Mouse (Mus musculus) embryo, embryonic 11 days (tissue): Measurements from ENCODE around the gene Tmcc2.

Source experiments
- DNase-seq: peaks from one replicate; pipeline ENCODE4 v3.0.0-alpha.2; 2015

Gene Tmcc2

GRCm38 (mm10) chr1:132336921-132337320 is 54.2 kb downstream of the Tmcc2 start:
- no peak for DNase-seq

- peak; percentile 66 for DNase-seq
These were observed 55.6 kb downstream of the Tmcc2 start for GRCm38 (mm10) chr1:132335378-132335965.

GRCm38 (mm10) chr1:132334178-132334801 is 56.8 kb downstream of the Tmcc2 start:
- no peak for DNase-seq

GRCm38 (mm10) chr1:132333675-132334141 is 57.4 kb downstream of the Tmcc2 start:
- peak; percentile 84 for DNase-seq

- DNase-seq, result no peak
These were observed 57.9 kb downstream of the Tmcc2 start for GRCm38 (mm10) chr1:132333201-132333600.

- DNase-seq, result no peak
These were observed 59.8 kb downstream of the Tmcc2 start for GRCm38 (mm10) chr1:132331283-132331682.

- no peak for DNase-seq
These were observed 60.7 kb downstream of the Tmcc2 start for GRCm38 (mm10) chr1:132330397-132330796.

- no peak for DNase-seq
These were observed 61.4 kb downstream of the Tmcc2 start for GRCm38 (mm10) chr1:132329656-132330055.

- no peak for DNase-seq
These were observed 62.5 kb downstream of the Tmcc2 start for GRCm38 (mm10) chr1:132328565-132328964.

- no peak for DNase-seq
These were observed 63.6 kb downstream of the Tmcc2 start for GRCm38 (mm10) chr1:132327477-132327876.

- DNase-seq, result no peak
These were observed 64.3 kb downstream of the Tmcc2 start for GRCm38 (mm10) chr1:132326777-132327176.

- DNase-seq, result peak; percentile 91
These were observed 68.2 kb downstream of the Tmcc2 start for GRCm38 (mm10) chr1:132322711-132323542.

GRCm38 (mm10) chr1:132321821-132322580 is 69.1 kb downstream of the Tmcc2 start:
- DNase-seq, result peak; percentile 57

- no peak for DNase-seq
These were observed 71.8 kb downstream of the Tmcc2 start for GRCm38 (mm10) chr1:132319242-132319641.

- no peak for DNase-seq
These were observed 72.9 kb downstream of the Tmcc2 start for GRCm38 (mm10) chr1:132317894-132318863.

GRCm38 (mm10) chr1:132317413-132317812 is 73.7 kb downstream of the Tmcc2 start:
- DNase-seq, result no peak

- no peak for DNase-seq
These were observed 74.5 kb downstream of the Tmcc2 start for GRCm38 (mm10) chr1:132316625-132316994.

- peak; percentile 96 for DNase-seq
These were observed 75.0 kb downstream of the Tmcc2 start, which contains the start of gene Nuak2 for GRCm38 (mm10) chr1:132315889-132316624. Gene Nuak2, plus strand, starts transcription at chr1:132316126.

GRCm38 (mm10) chr1:132312703-132313102 is 78.4 kb downstream of the Tmcc2 start:
- peak; percentile 80 for DNase-seq

- no peak for DNase-seq
These were observed 79.0 kb downstream of the Tmcc2 start for GRCm38 (mm10) chr1:132312043-132312442.
